Mouse (Mus musculus): ENCODE measurements at regions not wholly inside any gene's neighbourhood (a gene's known extent, or its start where the extent isn't known, plus 50 kb on each side); places are given as distances from the start of the nearest gene placed in this dataset.

- Histone ChIP-seq H3K27me3 (ENCODE audit: control insufficient read depth, insufficient read depth, low read length) (no peaks in the 10 kb centered on the region), H3K9me3 (replicated peaks; ENCODE audit: control insufficient read depth, low read length) (no peaks in the 10 kb centered on the region), H3K4me2 (ENCODE audit: low read depth, low read length) (no peak overlapping the region), H3K9ac (ENCODE audit: low read length) (no peak overlapping the region), H3K4me3 (replicated peaks; ENCODE audit: low read length) (no peak overlapping the region), H3K36me3 (ENCODE audit: control insufficient read depth, insufficient read depth, low read length) (no peaks in the 10 kb centered on the region), H3K4me1 (ENCODE audit: control insufficient read depth, insufficient read depth, low read length) (no peaks in the 10 kb centered on the region), H3K27ac (ENCODE audit: low read length) (no peak overlapping the region)
- WGBS = 80% methylated on average over 7 of the region's 7 CpGs
- no peak for ATAC-seq (ENCODE audit: insufficient read depth, low FRiP score)
Measured at GRCm38 (mm10) chr4:142789048-142789447, 423.7 kb downstream of the Prdm2 start.

GRCm38 (mm10) chr4:142785386-142785785, 427.4 kb downstream of the Prdm2 start:
- H3K4me2 ChIP-seq (ENCODE audit: low read depth, low read length) = no peak overlapping the region
- H3K9ac ChIP-seq (ENCODE audit: low read length) = no peak overlapping the region
- H3K4me3 ChIP-seq (replicated peaks; ENCODE audit: low read length) = no peak overlapping the region
- H3K4me1 ChIP-seq (ENCODE audit: control insufficient read depth, insufficient read depth, low read length) = no peaks in the 10 kb centered on the region
- H3K27ac ChIP-seq (ENCODE audit: low read length) = no peak overlapping the region
- no peaks in the 10 kb centered on the region for H3K36me3 ChIP-seq (ENCODE audit: control insufficient read depth, insufficient read depth, low read length)
- H3K27me3 ChIP-seq (ENCODE audit: control insufficient read depth, insufficient read depth, low read length) = no peaks in the 10 kb centered on the region
- H3K9me3 ChIP-seq (replicated peaks; ENCODE audit: control insufficient read depth, low read length) = no peaks in the 10 kb centered on the region
- no peak for ATAC-seq (ENCODE audit: insufficient read depth, low FRiP score)
- WGBS = 80% methylated on average over 5 of the region's 5 CpGs

- H3K4me2 ChIP-seq (ENCODE audit: low read depth, low read length) = no peak overlapping the region
- WGBS = 33% methylated on average over 10 of the region's 10 CpGs
- H3K27me3 ChIP-seq (ENCODE audit: control insufficient read depth, insufficient read depth, low read length) = no peaks in the 10 kb centered on the region
- H3K4me1 ChIP-seq (ENCODE audit: control insufficient read depth, insufficient read depth, low read length) = 0 out of 2 replicates have a peak, but pooled peaks cover 5% of the 10 kb centered on the region
- H3K4me3 ChIP-seq (replicated peaks; ENCODE audit: low read length) = no peak overlapping the region
- ATAC-seq (ENCODE audit: insufficient read depth, low FRiP score) = no peak
- no peak overlapping the region for H3K9ac ChIP-seq (ENCODE audit: low read length)
- no peaks in the 10 kb centered on the region for H3K36me3 ChIP-seq (ENCODE audit: control insufficient read depth, insufficient read depth, low read length)
- H3K27ac ChIP-seq (ENCODE audit: low read length) = no peak overlapping the region
- H3K9me3 ChIP-seq (replicated peaks; ENCODE audit: control insufficient read depth, low read length) = no peaks in the 10 kb centered on the region
Measured at GRCm38 (mm10) chr4:142776711-142777411, 435.9 kb downstream of the Prdm2 start.

GRCm38 (mm10) chr4:142775023-142775422, 437.8 kb downstream of the Prdm2 start:
- no peaks in the 10 kb centered on the region for H3K36me3 ChIP-seq (ENCODE audit: control insufficient read depth, insufficient read depth, low read length)

GRCm38 (mm10) chr4:142773651-142774151, 439.1 kb downstream of the Prdm2 start:
- 0 out of 2 replicates have a peak, but pooled peaks cover 5% of the 10 kb centered on the region for H3K4me1 ChIP-seq (ENCODE audit: control insufficient read depth, insufficient read depth, low read length)
- WGBS = 54% methylated on average over 10 of the region's 10 CpGs
- H3K27me3 ChIP-seq (ENCODE audit: control insufficient read depth, insufficient read depth, low read length) = no peaks in the 10 kb centered on the region
- H3K27ac ChIP-seq (ENCODE audit: low read length) = no peak overlapping the region
- H3K4me3 ChIP-seq (replicated peaks; ENCODE audit: low read length) = no peak overlapping the region
- no peak overlapping the region for H3K9ac ChIP-seq (ENCODE audit: low read length)
- H3K36me3 ChIP-seq (ENCODE audit: control insufficient read depth, insufficient read depth, low read length) = no peaks in the 10 kb centered on the region
- H3K9me3 ChIP-seq (replicated peaks; ENCODE audit: control insufficient read depth, low read length) = no peaks in the 10 kb centered on the region
- no peak overlapping the region for H3K4me2 ChIP-seq (ENCODE audit: low read depth, low read length)
- no peak for ATAC-seq (ENCODE audit: insufficient read depth, low FRiP score)

More at GRCm38 (mm10) chr4:142775023-142775422, 437.8 kb downstream of the Prdm2 start:
- 91% methylated on average over 5 of the region's 5 CpGs for WGBS
- H3K4me1 ChIP-seq (ENCODE audit: control insufficient read depth, insufficient read depth, low read length) = 0 out of 2 replicates have a peak, but pooled peaks cover 5% of the 10 kb centered on the region
- H3K9me3 ChIP-seq (replicated peaks; ENCODE audit: control insufficient read depth, low read length) = no peaks in the 10 kb centered on the region
- H3K9ac ChIP-seq (ENCODE audit: low read length) = no peak overlapping the region
- H3K27ac ChIP-seq (ENCODE audit: low read length) = no peak overlapping the region
- H3K27me3 ChIP-seq (ENCODE audit: control insufficient read depth, insufficient read depth, low read length) = no peaks in the 10 kb centered on the region
- ATAC-seq (ENCODE audit: insufficient read depth, low FRiP score) = no peak
- no peak overlapping the region for H3K4me3 ChIP-seq (replicated peaks; ENCODE audit: low read length)
- H3K4me2 ChIP-seq (ENCODE audit: low read depth, low read length) = no peak overlapping the region

- 17% methylated on average over 16 of the region's 16 CpGs for WGBS
- Histone ChIP-seq H3K9me3 (replicated peaks; ENCODE audit: control insufficient read depth, low read length) (no peaks in the 10 kb centered on the region), H3K4me3 (replicated peaks; ENCODE audit: low read length) (no peak overlapping the region), H3K4me2 (ENCODE audit: low read depth, low read length) (no peak overlapping the region), H3K9ac (ENCODE audit: low read length) (no peak overlapping the region), H3K36me3 (ENCODE audit: control insufficient read depth, insufficient read depth, low read length) (no peaks in the 10 kb centered on the region), H3K27me3 (ENCODE audit: control insufficient read depth, insufficient read depth, low read length) (no peaks in the 10 kb centered on the region), H3K27ac (ENCODE audit: low read length) (no peak overlapping the region), H3K4me1 (ENCODE audit: control insufficient read depth, insufficient read depth, low read length) (0 out of 2 replicates have a peak, but pooled peaks cover 5% of the 10 kb centered on the region)
- no peak for ATAC-seq (ENCODE audit: insufficient read depth, low FRiP score)
Measured at GRCm38 (mm10) chr4:142772751-142773455, 439.9 kb downstream of the Prdm2 start.

- no peaks in the 10 kb centered on the region for H3K9me3 ChIP-seq (replicated peaks; ENCODE audit: control insufficient read depth, low read length)
- WGBS = 60% methylated on average over 6 of the region's 6 CpGs
- H3K27me3 ChIP-seq (ENCODE audit: control insufficient read depth, insufficient read depth, low read length) = no peaks in the 10 kb centered on the region
- H3K36me3 ChIP-seq (ENCODE audit: control insufficient read depth, insufficient read depth, low read length) = no peaks in the 10 kb centered on the region
- H3K4me1 ChIP-seq (ENCODE audit: control insufficient read depth, insufficient read depth, low read length) = 0 out of 2 replicates have a peak, but pooled peaks cover 5% of the 10 kb centered on the region
- ATAC-seq (ENCODE audit: insufficient read depth, low FRiP score) = no peak
- no peak overlapping the region for H3K9ac ChIP-seq (ENCODE audit: low read length)
- H3K4me2 ChIP-seq (ENCODE audit: low read depth, low read length) = no peak overlapping the region
- H3K27ac ChIP-seq (ENCODE audit: low read length) = no peak overlapping the region
- H3K4me3 ChIP-seq (replicated peaks; ENCODE audit: low read length) = no peak overlapping the region
Measured at GRCm38 (mm10) chr4:142771520-142772150, 441.2 kb downstream of the Prdm2 start.

GRCm38 (mm10) chr4:142770177-142770576, 442.6 kb downstream of the Prdm2 start:
- 17% methylated on average over 8 of the region's 8 CpGs for WGBS
- Histone ChIP-seq H3K4me2 (ENCODE audit: low read depth, low read length) (no peak overlapping the region), H3K4me1 (ENCODE audit: control insufficient read depth, insufficient read depth, low read length) (0 out of 2 replicates have a peak, but pooled peaks cover 5% of the 10 kb centered on the region), H3K36me3 (ENCODE audit: control insufficient read depth, insufficient read depth, low read length) (no peaks in the 10 kb centered on the region), H3K9ac (ENCODE audit: low read length) (peak overlapping the region; percentile 16; the same call in 1 of the 2 replicates), H3K27ac (ENCODE audit: low read length) (no peak overlapping the region), H3K4me3 (replicated peaks; ENCODE audit: low read length) (no peak overlapping the region), H3K27me3 (ENCODE audit: control insufficient read depth, insufficient read depth, low read length) (no peaks in the 10 kb centered on the region), H3K9me3 (replicated peaks; ENCODE audit: control insufficient read depth, low read length) (no peaks in the 10 kb centered on the region)
- no peak for ATAC-seq (ENCODE audit: insufficient read depth, low FRiP score)

- H3K4me2 ChIP-seq (ENCODE audit: low read depth, low read length) = no peak overlapping the region
- H3K27ac ChIP-seq (ENCODE audit: low read length) = no peak overlapping the region
- no peaks in the 10 kb centered on the region for H3K27me3 ChIP-seq (ENCODE audit: control insufficient read depth, insufficient read depth, low read length)
- no peak for ATAC-seq (ENCODE audit: insufficient read depth, low FRiP score)
- H3K4me3 ChIP-seq (replicated peaks; ENCODE audit: low read length) = no peak overlapping the region
- WGBS = 51% methylated on average over 4 of the region's 4 CpGs
- no peaks in the 10 kb centered on the region for H3K4me1 ChIP-seq (ENCODE audit: control insufficient read depth, insufficient read depth, low read length)
- H3K36me3 ChIP-seq (ENCODE audit: control insufficient read depth, insufficient read depth, low read length) = no peaks in the 10 kb centered on the region
- H3K9me3 ChIP-seq (replicated peaks; ENCODE audit: control insufficient read depth, low read length) = no peaks in the 10 kb centered on the region
- H3K9ac ChIP-seq (ENCODE audit: low read length) = no peak overlapping the region
Measured at GRCm38 (mm10) chr4:142767665-142768064, 445.1 kb downstream of the Prdm2 start.

All from stomach, embryonic 16.5 days (tissue).